Mouse (Mus musculus): ENCODE measurements around the gene Atn1.

GRCm38 (mm10) chr6:124780917-124781316 is 24.6 kb upstream of the Atn1 start:
- TF ChIP-seq CTCF (conservative IDR thresholded peaks at IDR 0.05; ENCODE audit: insufficient read depth, insufficient read length, low read depth, low read length) = no peak
- TF ChIP-seq POLR2A (IDR thresholded peaks at IDR 0.05; ENCODE audit: low read depth, low read length) = no peak
